Mouse (Mus musculus) embryonic fibroblast, embryonic 13.5 days (primary cell): Measurements from ENCODE around the gene Fam219b.

Experiments
- CTCF ChIP-seq: IDR thresholded peaks from 2 replicates; pipeline ENCODE4 v1.5.1; 2011; ENCODE audit warnings: mild to moderate bottlenecking, control low read depth, low read length, moderate library complexity, borderline replicate concordance; ENCODE audit not compliant: insufficient read depth
- POLR2A ChIP-seq: IDR thresholded peaks from 2 replicates; pipeline ENCODE4 v1.6.1; 2011; ENCODE audit warnings: low read depth, mild to moderate bottlenecking, control low read depth, low read length, moderate library complexity

- TF ChIP-seq POLR2A = no peak
- TF ChIP-seq CTCF = no peak
Measured at GRCm38 (mm10) chr9:57549186-57549585, 11.9 kb downstream of the Fam219b start.
